Mouse (Mus musculus) midbrain, embryonic 10.5 days (tissue): ENCODE measurements around the gene Nub1. TPM values are rescaled to one million over a fixed set of nuclear protein-coding genes. Genes with fewer than 3 reads are reported as not detected.

Source experiments
- DNase-seq: peaks from one replicate; pipeline ENCODE4 v3.0.0-alpha.2; 2017; ENCODE audit warnings: low spot score
- H3K27ac ChIP-seq: fragments of 300-500 bp; sonication (generic); replicated peaks from 2 replicates; pipeline ENCODE4 v1.5.1; 2016; ENCODE audit warnings: mild to moderate bottlenecking
- H3K27me3 ChIP-seq: fragments of 300-500 bp; sonication (generic); 2 replicates; pipeline ENCODE4 v1.6.1; 2016; ENCODE audit warnings: low read depth, mild to moderate bottlenecking; ENCODE audit not compliant: poor library complexity, severe bottlenecking
- H3K36me3 ChIP-seq: fragments of 300-500 bp; sonication (generic); 2 replicates; pipeline ENCODE4 v1.6.1; 2016; ENCODE audit warnings: mild to moderate bottlenecking, moderate library complexity
- H3K4me1 ChIP-seq: fragments of 300-500 bp; sonication (generic); 2 replicates; pipeline ENCODE4 v1.6.1; 2016
- H3K4me3 ChIP-seq: fragments of 300-500 bp; sonication (generic); 2 replicates; pipeline ENCODE4 v1.5.1; 2016; ENCODE audit warnings: mild to moderate bottlenecking, moderate library complexity
- H3K9me3 ChIP-seq: fragments of 300-500 bp; sonication (generic); replicated peaks from 2 replicates; pipeline ENCODE4 v1.6.1; 2016; ENCODE audit warnings: mild to moderate bottlenecking
- WGBS: fragments of 180-500 bp; shearing (Covaris S2); methylation state at CpG from one replicate; pipeline ENCODE4 v1.1.7; 2016; 5-methylcytosine and 5-hydroxymethylcytosine counted together
- polyA plus RNA-seq: library from polyadenylated mRNA; unstranded; fragments of >200 nt; fragmentation: Nextera tagmentation; extraction: Ambion mirVana; gene quantifications from 2 replicates; pipeline ENCODE4 v1.2.1, GENCODE M21; 2016

The Nub1 gene
- 27.2 and 29.3 TPM in 2 replicates for polyA plus RNA-seq

- peak; percentile 100 for DNase-seq
- under 1% methylated on average over 53 of the region's 53 CpGs for WGBS
- peaks cover 11% of the 10 kb centered on the region for H3K36me3 ChIP-seq
- peaks cover 21% of the 10 kb centered on the region for H3K4me1 ChIP-seq
- H3K4me3 ChIP-seq = peak within 1 kb of the TSS; percentile 93
- peak within 1 kb of the TSS; percentile 94 for H3K27ac ChIP-seq
- H3K9me3 ChIP-seq = no peaks in the 10 kb centered on the region
- no peaks in the 10 kb centered on the region for H3K27me3 ChIP-seq
Measured at GRCm38 (mm10) chr5:24685366-24686093, at the start of gene Nub1. Nub1 (plus strand) TSS chr5:24685532.

DNA sequence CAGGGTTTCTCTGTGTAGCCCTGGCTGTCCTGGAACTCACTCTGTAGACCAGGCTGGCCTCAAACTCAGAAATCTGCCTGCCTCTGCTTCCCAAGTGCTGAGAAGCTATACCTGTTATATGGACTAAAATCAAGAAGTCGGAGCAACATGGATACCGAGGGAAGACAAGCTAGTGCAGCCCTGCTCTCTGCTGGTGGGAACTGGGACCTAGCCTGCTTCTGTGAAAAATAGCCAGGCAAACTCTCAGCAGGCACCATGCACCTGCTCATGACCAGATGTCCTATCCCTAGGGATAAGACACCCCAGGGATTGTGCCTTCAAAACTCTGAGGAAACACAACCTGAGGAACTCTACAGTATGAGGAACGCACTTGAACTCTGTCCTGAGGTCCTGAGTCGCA, 48.3 kb upstream of the Nub1 start:
- no peak for DNase-seq
- WGBS = 80% methylated on average over 4 of the region's 4 CpGs
- Histone ChIP-seq H3K36me3 (no peaks in the 10 kb centered on the region), H3K4me3 (no peak overlapping the region), H3K9me3 (no peaks in the 10 kb centered on the region), H3K27me3 (no peaks in the 10 kb centered on the region), H3K27ac (no peak overlapping the region), H3K4me1 (peaks cover 19% of the 10 kb centered on the region)

- no peak overlapping the region for H3K4me3 ChIP-seq
- WGBS = 67% methylated on average over 6 of the region's 6 CpGs
- H3K4me1 ChIP-seq = peaks cover 19% of the 10 kb centered on the region
- no peak for DNase-seq
- H3K27ac ChIP-seq = no peak overlapping the region
- H3K9me3 ChIP-seq = no peaks in the 10 kb centered on the region
- H3K27me3 ChIP-seq = no peaks in the 10 kb centered on the region
- no peaks in the 10 kb centered on the region for H3K36me3 ChIP-seq
Measured at GRCm38 (mm10) chr5:24638131-24638530, 47.2 kb upstream of the Nub1 start.

DNA sequence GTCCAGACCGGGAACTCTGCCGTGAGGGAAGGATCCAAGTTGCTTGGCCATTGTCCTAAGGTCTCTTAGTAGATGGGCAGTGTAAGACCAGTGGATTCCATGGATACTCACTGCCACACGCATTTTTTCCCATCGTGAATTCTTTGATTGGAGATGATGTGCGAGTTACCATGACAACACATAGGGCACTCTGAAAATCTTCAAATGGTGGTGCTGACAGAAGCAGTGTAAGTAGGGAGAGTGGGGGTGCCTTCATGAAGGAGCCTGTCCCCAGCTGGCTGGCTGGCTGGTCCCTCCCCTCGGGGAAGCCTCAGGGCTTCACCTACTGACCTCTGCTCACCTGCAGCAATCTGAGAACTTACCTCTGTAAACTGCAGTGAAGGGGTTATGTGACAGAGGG, 46.3 kb upstream of the Nub1 start:
- no peaks in the 10 kb centered on the region for H3K9me3 ChIP-seq
- H3K4me1 ChIP-seq = peaks cover 19% of the 10 kb centered on the region
- no peak for DNase-seq
- H3K27ac ChIP-seq = no peak overlapping the region; the same call in 1 of the 2 replicates
- no peaks in the 10 kb centered on the region for H3K36me3 ChIP-seq
- 84% methylated on average over 6 of the region's 6 CpGs for WGBS
- H3K27me3 ChIP-seq = no peaks in the 10 kb centered on the region
- no peak overlapping the region for H3K4me3 ChIP-seq

- WGBS = 83% methylated on average over 1 of the region's 1 CpGs
- Histone ChIP-seq H3K9me3 (no peaks in the 10 kb centered on the region), H3K27ac (no peak overlapping the region), H3K4me3 (no peak overlapping the region), H3K27me3 (no peaks in the 10 kb centered on the region), H3K4me1 (no peaks in the 10 kb centered on the region), H3K36me3 (no peaks in the 10 kb centered on the region)
- no peak for DNase-seq
Measured at GRCm38 (mm10) chr5:24645454-24645853, 39.9 kb upstream of the Nub1 start.

- Histone ChIP-seq H3K36me3 (no peaks in the 10 kb centered on the region), H3K4me3 (no peak overlapping the region), H3K9me3 (no peaks in the 10 kb centered on the region), H3K27ac (no peak overlapping the region), H3K4me1 (0 out of 2 replicates have a peak, but pooled peaks cover 3% of the 10 kb centered on the region), H3K27me3 (peaks cover 12% of the 10 kb centered on the region)
- 67% methylated on average over 4 of the region's 4 CpGs for WGBS
- no peak for DNase-seq
Measured at GRCm38 (mm10) chr5:24649231-24649630, 36.1 kb upstream of the Nub1 start.

DNA sequence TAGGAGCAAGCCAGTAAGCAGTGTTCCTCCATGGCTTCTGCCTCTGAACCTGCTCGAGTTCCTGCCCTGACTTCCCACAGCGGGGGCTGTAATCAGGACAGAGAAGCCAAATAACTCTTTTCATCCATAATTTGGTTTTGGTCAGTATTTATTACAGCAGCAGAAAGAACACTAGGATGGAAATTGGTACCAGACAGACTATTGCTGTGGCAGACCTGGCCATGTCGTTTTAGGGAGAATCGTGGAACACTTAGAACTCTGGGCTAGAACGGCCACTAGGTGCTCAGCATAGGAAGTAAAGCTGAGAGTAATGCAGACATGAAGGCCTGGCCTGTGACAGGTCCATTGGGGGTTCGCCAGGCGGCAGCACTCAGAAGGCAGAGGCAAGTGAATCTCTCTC, 35.6 kb upstream of the Nub1 start:
- no peak overlapping the region for H3K27ac ChIP-seq

DNA sequence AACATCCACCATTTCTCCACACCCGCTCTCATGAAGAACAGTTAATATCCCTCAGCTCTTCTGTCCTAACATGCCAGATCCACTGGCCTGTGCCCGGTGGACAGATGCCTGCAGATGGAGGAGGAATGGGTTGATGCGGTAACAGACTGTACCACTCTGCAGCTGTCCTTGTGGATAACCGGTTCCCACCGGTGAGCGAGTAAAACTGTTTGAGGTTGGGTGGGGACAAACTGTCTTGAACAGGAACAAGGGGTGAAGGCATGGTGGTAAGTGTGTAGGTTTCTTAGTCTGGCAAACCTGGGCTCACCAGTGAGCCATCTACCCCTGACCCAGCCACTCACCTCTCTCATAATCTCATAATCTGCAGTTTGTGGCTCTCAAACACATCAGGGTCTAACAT, 34.0 kb upstream of the Nub1 start:
- Histone ChIP-seq H3K9me3 (no peaks in the 10 kb centered on the region), H3K27ac (no peak overlapping the region), H3K4me3 (no peak overlapping the region), H3K4me1 (0 out of 2 replicates have a peak, but pooled peaks cover 3% of the 10 kb centered on the region), H3K27me3 (peaks cover 12% of the 10 kb centered on the region), H3K36me3 (no peaks in the 10 kb centered on the region)
- 78% methylated on average over 6 of the region's 6 CpGs for whole genome bisulfite sequencing
- DNase-seq = no peak

More for the DNA sequence above, 35.6 kb upstream of the Nub1 start:
- no peaks in the 10 kb centered on the region for H3K9me3 ChIP-seq
- H3K4me1 ChIP-seq = 0 out of 2 replicates have a peak, but pooled peaks cover 3% of the 10 kb centered on the region
- WGBS = 85% methylated on average over 7 of the region's 7 CpGs
- H3K36me3 ChIP-seq = no peaks in the 10 kb centered on the region
- no peak overlapping the region for H3K4me3 ChIP-seq
- DNase-seq = no peak
- H3K27me3 ChIP-seq = peaks cover 12% of the 10 kb centered on the region

DNA sequence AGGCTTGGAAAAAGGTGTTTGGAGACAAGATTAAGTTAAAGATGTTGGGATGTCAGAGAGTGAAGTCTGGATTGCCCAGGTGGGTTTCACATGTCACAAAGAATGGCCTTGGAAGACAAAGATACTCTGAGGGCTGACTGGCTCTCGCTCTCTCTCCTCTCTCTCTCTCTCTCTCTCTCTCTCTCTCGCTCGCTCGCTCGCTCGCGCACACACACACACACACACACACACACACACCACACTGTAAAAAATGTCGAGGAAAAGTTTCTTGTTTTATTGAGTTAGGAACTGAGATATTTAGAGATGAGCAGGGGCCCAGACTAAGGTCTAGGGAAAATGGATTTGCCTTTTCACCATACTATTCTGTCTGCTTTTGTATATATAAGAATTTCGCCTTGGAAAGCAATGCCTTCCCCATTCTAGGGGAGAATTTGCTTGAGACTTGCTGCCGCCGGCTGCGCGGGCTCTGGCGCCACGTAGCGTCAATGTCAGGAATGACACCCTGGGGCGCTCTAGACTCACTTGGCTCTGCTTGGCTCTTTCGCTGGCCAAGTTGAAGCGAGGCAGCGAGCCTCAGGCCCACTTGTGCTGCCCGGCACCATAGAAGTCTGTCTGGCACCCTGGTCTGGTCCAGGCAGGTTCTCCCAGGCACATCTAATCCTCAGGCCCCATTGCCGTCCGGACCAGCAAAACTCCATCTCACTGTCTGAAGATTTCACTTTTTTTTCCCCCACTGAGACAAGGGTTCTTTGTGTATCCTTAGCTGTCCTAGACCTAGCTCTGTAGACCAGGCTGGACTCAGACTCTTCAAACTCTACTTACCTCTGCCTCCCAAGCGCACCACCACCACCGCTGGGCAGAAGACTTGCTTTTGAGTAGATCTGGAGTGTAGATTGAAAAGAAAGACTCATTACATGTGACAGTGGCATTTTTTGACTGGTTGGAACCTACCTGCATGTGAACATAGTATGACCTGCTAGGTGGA, 33.3 kb upstream of the Nub1 start:
- Histone ChIP-seq H3K27ac (no peak overlapping the region), H3K4me3 (no peak overlapping the region), H3K36me3 (no peaks in the 10 kb centered on the region), H3K27me3 (peaks cover 12% of the 10 kb centered on the region), H3K9me3 (no peaks in the 10 kb centered on the region), H3K4me1 (0 out of 2 replicates have a peak, but pooled peaks cover 3% of the 10 kb centered on the region)
- peak; percentile 85 for DNase-seq
- 35% methylated on average over 25 of the region's 25 CpGs for WGBS

DNA sequence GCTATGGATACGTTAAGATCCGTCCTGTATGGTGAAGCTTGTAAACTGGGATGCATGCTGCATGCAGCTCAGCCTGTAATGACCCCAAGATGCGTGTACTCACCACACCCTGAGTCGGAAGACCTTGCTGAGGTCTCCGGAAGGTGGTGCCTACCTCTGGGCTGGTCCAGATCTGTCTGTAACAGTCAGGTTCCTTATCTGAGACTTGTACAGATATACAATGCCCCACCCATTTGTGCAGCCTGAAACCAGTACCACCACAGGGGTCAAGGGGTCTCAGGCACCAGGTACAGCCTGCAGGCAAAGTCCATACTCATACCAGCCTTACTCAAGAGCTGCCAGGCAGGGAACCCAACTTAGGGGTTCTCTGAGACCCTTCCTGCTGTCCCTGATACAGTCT, 32.6 kb upstream of the Nub1 start:
- Histone ChIP-seq H3K4me1 (0 out of 2 replicates have a peak, but pooled peaks cover 3% of the 10 kb centered on the region), H3K27me3 (peaks cover 12% of the 10 kb centered on the region), H3K36me3 (no peaks in the 10 kb centered on the region), H3K4me3 (no peak overlapping the region), H3K9me3 (no peaks in the 10 kb centered on the region), H3K27ac (no peak overlapping the region)
- DNase-seq = no peak
- 90% methylated on average over 5 of the region's 5 CpGs for WGBS

DNA sequence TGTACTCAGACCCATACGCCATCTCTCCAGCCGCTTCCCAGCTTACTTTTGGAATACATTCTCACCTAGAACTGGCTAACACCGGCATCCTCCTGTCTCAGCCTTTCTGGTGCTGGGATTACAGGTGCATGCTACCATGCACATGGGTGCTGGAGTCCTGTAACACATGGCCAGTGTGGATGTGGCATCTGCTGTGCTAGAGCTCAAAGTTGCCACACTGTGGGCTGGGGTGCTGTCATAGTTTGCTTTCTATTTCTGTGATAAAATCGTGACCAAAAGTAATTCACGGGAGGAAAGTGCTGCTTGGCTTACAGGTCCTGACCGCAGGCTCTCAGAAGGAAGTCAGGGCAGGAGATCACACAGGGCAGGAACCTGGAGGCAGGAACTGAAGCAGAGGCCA, 30.8 kb upstream of the Nub1 start:
- Histone ChIP-seq H3K36me3 (no peaks in the 10 kb centered on the region), H3K27ac (no peak overlapping the region), H3K27me3 (peaks cover 12% of the 10 kb centered on the region), H3K4me3 (no peak overlapping the region), H3K4me1 (0 out of 2 replicates have a peak, but pooled peaks cover 3% of the 10 kb centered on the region), H3K9me3 (no peaks in the 10 kb centered on the region)
- 89% methylated on average over 6 of the region's 6 CpGs for WGBS
- DNase-seq = no peak

DNA sequence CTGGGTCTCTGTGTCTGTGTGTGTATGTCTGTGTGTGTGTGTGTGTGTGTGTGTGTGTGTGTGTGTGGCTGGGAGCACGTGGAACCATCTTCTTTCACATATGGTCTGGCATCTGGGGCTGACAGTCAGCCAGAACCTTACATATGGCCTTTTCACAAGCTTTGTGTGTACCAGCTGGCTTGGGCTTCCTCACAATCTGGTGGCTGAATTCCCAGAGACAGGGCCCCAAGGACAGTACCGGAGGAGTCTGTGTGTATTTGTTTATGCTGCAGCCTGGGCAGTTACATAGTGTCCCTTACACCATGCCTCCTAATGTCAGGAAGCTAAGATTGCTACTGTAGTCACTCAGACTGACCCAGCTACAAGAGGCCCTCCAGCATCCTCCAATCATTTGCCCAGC, 28.2 kb upstream of the Nub1 start:
- Histone ChIP-seq H3K27ac (no peak overlapping the region), H3K9me3 (no peaks in the 10 kb centered on the region), H3K27me3 (peaks cover 12% of the 10 kb centered on the region), H3K4me1 (0 out of 2 replicates have a peak, but pooled peaks cover 2% of the 10 kb centered on the region), H3K4me3 (no peak overlapping the region), H3K36me3 (no peaks in the 10 kb centered on the region)
- DNase-seq = no peak
- WGBS = 78% methylated on average over 2 of the region's 2 CpGs
